Mouse (Mus musculus): ENCODE results near the gene Rmnd5a.

Gene Rmnd5a

DNA sequence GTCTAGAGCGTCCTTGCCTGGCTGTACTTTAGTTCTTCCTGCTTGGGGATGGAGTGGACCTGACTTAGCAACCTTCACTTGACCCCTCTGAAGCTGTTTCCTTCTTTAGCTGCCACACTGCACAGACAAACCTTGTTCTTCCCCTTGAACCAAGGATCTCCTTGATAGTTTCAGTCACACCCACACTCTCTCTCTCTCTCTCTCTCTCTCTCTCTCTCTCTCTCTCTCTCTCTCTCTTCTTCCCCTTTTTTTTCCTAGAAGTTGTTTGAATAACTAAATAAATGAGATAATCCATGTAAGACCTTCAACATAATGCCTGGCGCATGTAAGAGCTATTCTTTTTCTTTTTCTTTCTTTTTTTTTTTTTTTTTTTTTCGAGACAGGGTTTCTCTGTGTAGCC is 1.7 kb upstream of the Rmnd5a start:
- DNase-seq (ENCODE audit: low read depth, low spot score), result no peak

DNA sequence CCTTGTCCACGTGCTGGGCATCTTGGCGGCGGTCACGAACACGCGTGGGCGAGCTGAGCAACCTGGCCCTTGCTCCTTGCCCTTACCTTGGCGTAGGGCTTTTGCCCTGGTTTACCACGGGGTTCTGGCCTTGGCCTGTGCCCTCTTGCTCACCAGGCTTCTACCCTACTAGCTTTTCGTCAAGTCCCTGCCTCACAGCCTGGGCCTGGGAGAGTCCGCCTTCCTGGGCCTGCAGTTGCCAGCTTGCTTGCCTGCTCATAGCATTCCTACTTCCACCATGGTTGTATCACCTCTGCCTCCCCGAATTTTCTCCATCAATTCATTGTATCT is 779 bp upstream of the Rmnd5a start:
- no peak for DNase-seq (ENCODE audit: low read depth, low spot score)

- DNase-seq (ENCODE audit: low read depth, low spot score), result no peak
Measured at GRCm38 (mm10) chr6:71440217-71440491, 283 bp downstream of the Rmnd5a start.

GRCm38 (mm10) chr6:71439506-71440216 is 776 bp downstream of the Rmnd5a start:
- peak; percentile 57 for DNase-seq (ENCODE audit: low read depth, low spot score)

- DNase-seq (ENCODE audit: low read depth, low spot score), result no peak
Measured at GRCm38 (mm10) chr6:71438070-71438469, 2.4 kb downstream of the Rmnd5a start.

DNA sequence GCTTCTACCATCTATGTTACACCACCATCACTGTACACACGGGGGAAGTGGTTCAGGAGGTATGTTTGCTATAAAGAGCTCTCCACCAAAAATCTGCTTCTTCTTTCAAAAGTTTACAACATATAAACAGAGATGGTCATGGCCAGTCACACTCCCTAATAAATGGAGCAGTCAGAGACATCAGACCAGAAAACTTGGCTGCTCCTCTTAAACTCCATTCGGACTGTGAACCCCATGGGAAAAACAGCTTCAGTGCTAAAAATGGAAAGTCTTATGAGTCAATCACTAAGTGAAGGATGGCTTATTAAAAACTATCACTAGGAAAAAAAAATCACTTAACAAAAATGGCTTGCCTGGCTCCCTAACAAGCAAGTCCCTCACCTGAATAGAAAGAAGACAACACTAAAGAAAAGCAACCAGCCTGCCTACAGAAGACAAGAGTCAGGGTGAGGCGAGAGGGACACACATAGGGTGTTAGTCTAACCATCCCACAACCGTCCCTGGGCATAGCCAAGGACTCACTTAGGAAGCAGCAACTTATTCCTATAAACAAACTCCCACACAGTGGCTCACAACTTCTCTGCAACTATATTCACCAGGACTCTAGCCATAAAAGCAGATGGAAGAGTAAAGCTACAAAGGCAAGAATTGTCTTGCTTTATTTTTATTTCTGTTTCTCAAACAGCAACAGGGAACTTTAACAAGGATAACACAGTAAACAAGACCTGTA is 12.3 kb downstream of the Rmnd5a start:
- DNase-seq (ENCODE audit: low read depth, low spot score), result peak; percentile 58

- peak; percentile 68 for DNase-seq (ENCODE audit: low read depth, low spot score)
Measured at GRCm38 (mm10) chr6:71425681-71426080, 14.8 kb downstream of the Rmnd5a start.

- DNase-seq (ENCODE audit: low read depth, low spot score), result peak; percentile 52
Measured at GRCm38 (mm10) chr6:71423116-71423515, 17.3 kb downstream of the Rmnd5a start.

DNA sequence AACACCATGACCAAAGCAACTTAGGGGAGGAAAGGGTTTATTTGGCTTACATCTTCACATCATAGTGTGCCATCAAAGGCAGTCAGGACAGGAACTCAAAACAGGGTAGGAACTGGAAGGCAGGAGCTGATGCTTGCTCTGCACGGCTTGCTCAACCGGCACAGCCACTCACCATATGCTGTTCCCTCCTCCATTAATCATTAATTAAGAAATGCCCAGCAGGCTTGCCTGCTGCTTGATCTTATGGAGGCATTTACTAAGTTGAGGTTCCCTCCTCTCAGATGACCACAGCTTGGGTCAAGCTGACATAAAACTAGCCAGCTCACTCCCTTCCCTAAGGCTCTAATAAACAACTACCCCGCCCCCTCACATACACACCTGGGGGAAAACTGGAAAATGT is 18.3 kb downstream of the Rmnd5a start:
- no peak for DNase-seq (ENCODE audit: low read depth, low spot score)

- DNase-seq (ENCODE audit: low read depth, low spot score), result no peak
Measured at GRCm38 (mm10) chr6:71420848-71421247, 19.6 kb downstream of the Rmnd5a start.

- DNase-seq (ENCODE audit: low read depth, low spot score), result peak; percentile 55
Measured at GRCm38 (mm10) chr6:71418874-71419273, 21.6 kb downstream of the Rmnd5a start.

GRCm38 (mm10) chr6:71415446-71415845 is 25.0 kb downstream of the Rmnd5a start:
- no peak for DNase-seq (ENCODE audit: low read depth, low spot score)

- peak; percentile 80 for DNase-seq (ENCODE audit: low read depth, low spot score)
Measured at GRCm38 (mm10) chr6:71414624-71415023, 25.8 kb downstream of the Rmnd5a start.

- peak; percentile 70 for DNase-seq (ENCODE audit: low read depth, low spot score)
Measured at GRCm38 (mm10) chr6:71398829-71399609, 41.4 kb downstream of the Rmnd5a start.

DNA sequence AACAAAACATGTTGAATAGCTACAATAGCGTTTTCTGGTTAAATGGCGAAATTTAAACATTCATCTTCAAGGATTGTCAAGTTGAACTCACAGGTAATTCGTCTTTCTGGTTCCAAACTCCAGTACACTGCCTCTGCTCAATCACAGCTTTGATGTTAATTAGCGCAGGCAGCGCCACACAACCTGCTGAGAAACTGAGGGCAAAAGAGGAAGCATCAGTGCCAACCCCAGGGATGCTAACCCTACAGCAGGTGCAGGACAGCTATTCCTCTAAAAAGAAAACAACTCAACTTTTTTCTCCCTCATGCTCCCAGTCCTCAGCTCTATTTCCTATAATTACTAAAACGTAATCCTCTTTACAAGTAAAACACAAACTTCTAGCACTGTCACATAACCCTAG is 43.7 kb downstream of the Rmnd5a start:
- DNase-seq (ENCODE audit: low read depth, low spot score), result peak; percentile 52

GRCm38 (mm10) chr6:71396016-71396415 is 44.4 kb downstream of the Rmnd5a start:
- DNase-seq (ENCODE audit: low read depth, low spot score), result peak; percentile 44

DNA sequence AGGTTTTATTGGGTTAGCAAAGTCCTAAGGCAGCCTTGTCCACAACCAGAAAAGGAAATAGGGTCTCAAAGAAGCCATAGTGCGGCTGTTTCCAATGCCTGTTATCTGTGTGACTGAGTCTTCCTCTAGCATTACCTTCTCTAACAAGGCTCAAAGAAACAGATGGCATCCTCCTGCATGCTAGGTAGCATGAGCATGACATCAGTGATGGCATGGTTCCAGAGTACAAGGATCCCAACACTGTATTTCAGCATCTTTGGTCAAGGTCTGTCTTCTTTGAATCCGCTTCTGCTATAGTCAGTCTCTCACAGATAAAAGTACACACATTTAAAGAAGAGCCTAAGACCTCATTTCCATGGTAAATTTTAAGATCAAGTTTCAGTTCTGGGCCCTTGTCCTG is 49.9 kb downstream of the Rmnd5a start:
- DNase-seq (ENCODE audit: low read depth, low spot score), result peak; percentile 95

GRCm38 (mm10) chr6:71381654-71382053 is 58.8 kb downstream of the Rmnd5a start:
- DNase-seq (ENCODE audit: low read depth, low spot score), result no peak

DNA sequence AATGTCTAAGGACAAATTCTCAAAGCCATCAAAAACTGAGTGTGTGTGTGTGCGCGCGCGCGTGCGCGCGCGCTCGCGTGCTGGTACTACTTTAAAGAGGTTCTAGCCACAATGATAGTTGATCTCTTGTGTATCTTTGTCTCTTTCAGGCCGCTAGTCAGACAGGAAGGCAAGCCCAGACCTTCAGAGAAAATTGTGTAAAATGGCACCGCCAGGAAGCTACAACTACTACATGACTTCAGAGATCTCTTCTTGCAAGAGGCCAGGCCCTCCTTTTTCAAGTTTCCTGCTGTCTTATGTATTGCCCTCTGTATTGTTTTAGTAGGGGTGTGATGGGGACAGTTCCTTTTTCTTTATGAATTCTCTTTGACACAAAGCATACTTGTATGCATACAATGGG is 63.7 kb downstream of the Rmnd5a start:
- no peak for DNase-seq (ENCODE audit: low read depth, low spot score)

DNA sequence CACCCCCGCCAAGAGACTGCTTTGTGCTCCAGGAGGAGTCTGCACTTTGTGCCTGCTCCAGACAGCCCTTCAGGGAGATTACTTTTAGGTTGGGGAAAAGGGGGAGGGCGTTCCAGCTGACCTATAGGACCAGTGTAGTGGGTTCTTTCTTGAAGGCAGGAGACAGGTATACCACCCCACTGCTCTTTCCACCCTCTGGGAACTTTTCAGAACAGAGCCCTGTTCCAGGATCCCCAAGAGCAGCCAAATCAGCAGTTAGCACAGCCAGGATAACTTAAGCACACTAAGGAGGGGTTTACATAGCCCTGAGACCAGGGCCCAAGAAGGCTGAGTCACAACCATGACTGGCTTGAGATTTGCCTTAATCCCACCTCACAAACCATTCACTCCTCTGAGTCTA is 65.5 kb downstream of the Rmnd5a start:
- DNase-seq (ENCODE audit: low read depth, low spot score), result no peak

- DNase-seq (ENCODE audit: low read depth, low spot score), result no peak
Measured at GRCm38 (mm10) chr6:71374311-71374829, 66.1 kb downstream of the Rmnd5a start.

DNA sequence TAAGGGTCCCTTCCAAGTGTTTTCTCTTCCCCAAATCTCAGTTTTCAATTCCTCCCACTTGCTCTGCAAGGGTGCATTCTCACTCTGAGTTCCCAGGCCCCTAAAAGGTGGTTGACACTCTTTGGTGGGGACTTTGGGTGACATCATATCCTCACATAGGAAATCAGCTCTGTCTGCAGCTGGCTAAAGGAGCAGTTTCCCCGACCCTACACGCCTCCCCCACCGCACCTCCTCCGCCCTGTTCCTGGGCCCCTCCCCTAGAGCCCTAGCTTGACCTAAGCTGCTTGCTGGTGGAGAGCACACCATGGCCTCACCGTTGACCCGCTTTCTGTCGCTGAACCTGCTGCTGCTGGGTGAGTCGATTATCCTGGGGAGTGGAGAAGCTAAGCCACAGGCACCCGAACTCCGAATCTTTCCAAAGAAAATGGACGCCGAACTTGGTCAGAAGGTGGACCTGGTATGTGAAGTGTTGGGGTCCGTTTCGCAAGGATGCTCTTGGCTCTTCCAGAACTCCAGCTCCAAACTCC is 67.1 kb downstream of the Rmnd5a start, which contains the start of gene Cd8a:
Gene Cd8a, plus strand, starts transcription at position 179 of the 527 bp plus-strand sequence.
- DNase-seq (ENCODE audit: low read depth, low spot score), result no peak
